Mouse (Mus musculus) left cerebral cortex, postnatal 10 days (tissue): ENCODE data around the gene Snrnp25. TPM values are rescaled to one million over a fixed set of nuclear protein-coding genes. Genes with fewer than 3 reads are reported as not detected.

Source experiments
- total RNA-seq, 2 experiments: library from RNA; stranded (reverse); gene quantifications; 2 replicates each; pipeline ENCODE4 v1.2.3; 2021

The Snrnp25 gene
- total RNA-seq, 2 experiments from 2014 or later, result 25.9 to 28.4 TPM

Other genes starting within 250 kb of the Snrnp25 start
- gene 4930524B15Rik, start 239.8 kb upstream of the Snrnp25 start, total RNA-seq, result under 1 TPM in 1 of 2 experiments, not detected in 1; 0.17 TPM
- gene Nsg2, start 205.0 kb upstream of the Snrnp25 start, total RNA-seq, result 100 to 1,000 TPM; 873 to 894 TPM
- not detected for gene Il9r, start 5.1 kb upstream of the Snrnp25 start, total RNA-seq
- gene Rhbdf1, start 16.9 kb downstream of the Snrnp25 start, total RNA-seq, result 10 to 100 TPM; 16.4 to 21.8 TPM
- 10 to 100 TPM; 18.7 to 19.8 TPM for gene Mpg, start 21.1 kb downstream of the Snrnp25 start, total RNA-seq
- 10 to 100 TPM; 55.9 to 60.0 TPM for gene Nprl3, start 62.3 kb downstream of the Snrnp25 start, total RNA-seq
- gene Hba-x, start 71.0 kb downstream of the Snrnp25 start, total RNA-seq, result not detected
- gene Hba-a1, start 78.1 kb downstream of the Snrnp25 start, total RNA-seq, result 100 to 1,000 TPM; 406 to 790 TPM
- gene Hbq1b, start 81.5 kb downstream of the Snrnp25 start, total RNA-seq, result 1 to 10 TPM; 2.9 to 3.3 TPM
- 100 to 1,000 TPM; 384 to 756 TPM for gene Hba-a2, start 91.1 kb downstream of the Snrnp25 start, total RNA-seq
- gene Hbq1a, start 94.7 kb downstream of the Snrnp25 start, total RNA-seq, result 1 to 10 TPM; 1.9 to 2.1 TPM
- 10 to 100 TPM; 28.2 to 31.9 TPM for gene Sh3pxd2b, start 142.4 kb downstream of the Snrnp25 start, total RNA-seq
- 10 to 100 TPM; 46.9 to 54.9 TPM for gene Ubtd2, start 250.0 kb downstream of the Snrnp25 start, total RNA-seq